8 mouse cellular contexts compared by ENCODE assay signal in the genomic region with DNA sequence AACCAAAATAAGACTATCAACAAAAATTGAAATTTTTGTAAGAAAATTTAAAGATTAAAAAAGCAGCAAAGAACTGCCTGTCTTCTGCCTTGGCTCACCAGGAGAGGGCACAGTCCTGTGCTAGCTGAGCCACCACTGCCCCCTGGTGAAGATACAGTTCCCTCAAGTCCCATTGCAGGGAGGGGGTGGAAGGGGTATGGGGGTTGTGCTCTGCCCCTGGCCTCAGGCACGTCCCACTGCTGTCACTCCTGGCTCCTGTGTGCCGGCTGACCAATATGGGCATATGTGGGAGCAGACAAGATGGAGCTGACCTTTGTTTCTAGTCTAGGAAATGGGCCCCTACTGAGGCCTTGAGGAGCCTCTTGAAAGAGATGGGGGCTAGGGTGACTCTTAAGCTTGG. TPM values are rescaled to one million over a fixed set of nuclear protein-coding genes. Genes with fewer than 3 reads are reported as not detected.
A peak's percentile ranks its signal among the peaks of the same experiment; 100 is the strongest.
DNase-seq lines count a peak whose midpoint lies in the region; ATAC-seq and TF ChIP-seq lines count a peak whose summit lies in the region.

No protein-coding gene starts in this region.

- H3K9ac ChIP-seq in MEL (ENCODE audit: control insufficient read depth, low read depth, low read length, poor library complexity, severe bottlenecking), result no peak overlapping the region
- H3K9ac ChIP-seq in hindbrain, embryonic 11.5 days (ENCODE audit: low read depth, low read length), result no peak overlapping the region
- H3K9ac ChIP-seq in midbrain, embryonic 11.5 days (ENCODE audit: low read length), result no peak overlapping the region

- intact Hi-C loops in left cerebral cortex, postnatal 4 days (cut with DNase I), result loop anchor here (5.0 kb wide), 1 partner anchor 59 kb away; the partner anchor contains the start of genes Arvcf and Tango2

- H3K4me3 ChIP-seq in MEL (ENCODE audit: control insufficient read depth in 1 of 2, insufficient read depth in 1 of 2, low read depth in 2 of 2, low read length in 2 of 2), result no peak overlapping the region
- no peak overlapping the region for H3K4me3 ChIP-seq in embryonic fibroblast, embryonic 13.5 days (ENCODE audit: insufficient read depth, low read length)
- no peak overlapping the region for H3K4me3 ChIP-seq in hindbrain, embryonic 11.5 days (ENCODE audit: low read depth, low read length)
- no peak overlapping the region for H3K4me3 ChIP-seq in midbrain, embryonic 11.5 days (ENCODE audit: low read depth, low read length)

- H3K36me3 ChIP-seq in MEL (ENCODE audit: control insufficient read depth in 1 of 2, insufficient read depth in 2 of 2, low read length in 2 of 2), result peaks cover 4 to 8% of the 10 kb centered on the region in 2 experiments
- H3K36me3 ChIP-seq in hindbrain, embryonic 11.5 days (ENCODE audit: control insufficient read depth, insufficient read depth, low read length), result peaks cover 28% of the 10 kb centered on the region
- H3K36me3 ChIP-seq in midbrain, embryonic 11.5 days (ENCODE audit: control insufficient read depth, insufficient read depth, low read length), result peaks cover 49% of the 10 kb centered on the region

- no peaks in the 10 kb centered on the region for H3K27me3 ChIP-seq in MEL (ENCODE audit: control insufficient read depth in 1 of 2, insufficient read depth in 2 of 2, low read length in 2 of 2)
- H3K27me3 ChIP-seq in hindbrain, embryonic 11.5 days (ENCODE audit: control insufficient read depth, insufficient read depth, low read length), result no peaks in the 10 kb centered on the region
- H3K27me3 ChIP-seq in midbrain, embryonic 11.5 days (ENCODE audit: control insufficient read depth, insufficient read depth, low read length), result no peaks in the 10 kb centered on the region

- H3K27ac ChIP-seq in MEL (ENCODE audit: control insufficient read depth, low read depth, low read length), result no peak overlapping the region
- peak overlapping the region; percentile 1; the same call in 1 of the 2 replicates for H3K27ac ChIP-seq in embryonic fibroblast, embryonic 13.5 days (ENCODE audit: insufficient read depth, low read length)
- H3K27ac ChIP-seq in hindbrain, embryonic 11.5 days (ENCODE audit: low read depth, low read length), result no peak overlapping the region
- no peak overlapping the region for H3K27ac ChIP-seq in midbrain, embryonic 11.5 days (ENCODE audit: low read depth, low read length)

- 8% methylated on average over 2 of the region's 2 CpGs for WGBS in hindbrain, embryonic 11.5 days
- WGBS in midbrain, embryonic 11.5 days, result 14% methylated on average over 2 of the region's 2 CpGs

- no peaks in the 10 kb centered on the region for H3K9me3 ChIP-seq in MEL (replicated peaks; ENCODE audit: insufficient read depth, low read length)
- H3K9me3 ChIP-seq in hindbrain, embryonic 11.5 days (ENCODE audit: control insufficient read depth, low read length), result no peaks in the 10 kb centered on the region
- H3K9me3 ChIP-seq in midbrain, embryonic 11.5 days (ENCODE audit: control insufficient read depth, low read length), result no peaks in the 10 kb centered on the region

- no peak for TF ChIP-seq EP300 in MEL (IDR thresholded peaks at IDR 0.05; ENCODE audit: low read depth in 1 of 2, low read length in 2 of 2)

- peak; percentile 60 for ATAC-seq in hindbrain, embryonic 11.5 days (ENCODE audit: low FRiP score)
- ATAC-seq in midbrain, embryonic 11.5 days (ENCODE audit: low FRiP score), result peak; percentile 65

- H3K4me1 ChIP-seq in MEL (ENCODE audit: control insufficient read depth in 1 of 2, insufficient read depth in 2 of 2, low read length in 2 of 2), result peaks cover 0 to 9% of the 10 kb centered on the region in 2 experiments; a peak in 2 of 4 replicates
- H3K4me1 ChIP-seq in embryonic fibroblast, embryonic 13.5 days (ENCODE audit: control insufficient read depth, insufficient read depth, low read length), result no peaks in the 10 kb centered on the region
- H3K4me1 ChIP-seq in hindbrain, embryonic 11.5 days (replicated peaks; ENCODE audit: control insufficient read depth, insufficient read depth, low read length), result peaks cover 4% of the 10 kb centered on the region
- H3K4me1 ChIP-seq in midbrain, embryonic 11.5 days (ENCODE audit: control insufficient read depth, insufficient read depth, low read length), result peaks cover 18% of the 10 kb centered on the region

- H3K79me2 ChIP-seq in MEL (ENCODE audit: control insufficient read depth, insufficient read depth, low read length, poor library complexity), result no peaks in the 10 kb centered on the region

- peak; percentile 51 to 65 for DNase-seq in left cerebral cortex, adult 18-20 months (ENCODE audit: low spot score in 2 of 2)
- DNase-seq in left cerebral cortex, adult 8-10 months (ENCODE audit: low spot score in 2 of 2), result no peak
- peak; percentile 65 for DNase-seq in MEL (ENCODE audit: low read depth, low spot score)
- peak; percentile 62 for DNase-seq in hindbrain, embryonic 11.5 days (ENCODE audit: low spot score)
- peak; percentile 74 for DNase-seq in left cerebral cortex, postnatal 4 days
- peak; percentile 88 for DNase-seq in midbrain, embryonic 11.5 days (ENCODE audit: low spot score, missing footprints)
- DNase-seq in thymus, postnatal 25 days, result peak; percentile 73

- no peak overlapping the region for H3K4me2 ChIP-seq in hindbrain, embryonic 11.5 days (replicated peaks; ENCODE audit: low read depth, low read length)
- no peak overlapping the region for H3K4me2 ChIP-seq in midbrain, embryonic 11.5 days

- peak; percentile 51 to 97 (median 83); a peak in 5 of 6 replicates for TF ChIP-seq CTCF in MEL (IDR thresholded peaks at IDR 0.05 in 2 of 3, conservative IDR thresholded peaks at IDR 0.05 in 1 of 3; ENCODE audit: control insufficient read depth in 1 of 3, insufficient read depth in 1 of 3, low read depth in 2 of 3, low read length in 3 of 3, poor library complexity in 1 of 3, severe bottlenecking in 1 of 3)
- peak; percentile 95 for TF ChIP-seq CTCF in embryonic fibroblast, embryonic 13.5 days (IDR thresholded peaks at IDR 0.05; ENCODE audit: borderline replicate concordance, insufficient read depth, low read length)

- TF ChIP-seq POLR2A in MEL (IDR thresholded peaks at IDR 0.05; ENCODE audit: control insufficient read depth in 1 of 2, insufficient read depth in 1 of 2, low read depth in 1 of 2, low read length in 2 of 2, poor library complexity in 1 of 2), result no peak
- no peak for TF ChIP-seq POLR2A in embryonic fibroblast, embryonic 13.5 days (IDR thresholded peaks at IDR 0.05; ENCODE audit: low read depth, low read length)

- peak; percentile 69 for TF ChIP-seq RAD21 in MEL (IDR thresholded peaks at IDR 0.05; ENCODE audit: low read depth, low read length)

TF ChIP-seq in MEL, 35 proteins besides CTCF, POLR2A, EP300 and RAD21 (continues in another document):
- TF ChIP-seq TCF12 (IDR thresholded peaks at IDR 0.05; ENCODE audit: low read depth, low read length) (no peak), E2F4 (IDR thresholded peaks at IDR 0.05; ENCODE audit: borderline replicate concordance, low read depth, low read length) (no peak)

RNA-seq across cellular contexts. Expression of gene Txnrd2, which starts 19.9 kb away (rescaled TPM):
- 10 to 100 TPM; 19.4 to 21.3 TPM for total RNA-seq in left cerebral cortex, adult 18-20 months (2021)
- total RNA-seq in left cerebral cortex, adult 8-10 months (2022), result 10 to 100 TPM; 16.5 to 22.7 (median 19.1) TPM
- 25.7 and 31.2 TPM in 2 replicates for total RNA-seq in MEL (2012; rRNA removed)
- 10 to 100 TPM in 1 of 2 experiments, not detected in 1; 46.8 TPM for polyA plus RNA-seq in MEL (2012; ENCODE audit: insufficient read depth in 1 of 2, insufficient read length in 2 of 2, low read depth in 1 of 2, low replicate concordance in 2 of 2, missing spikeins in 1 of 2)
- polyA plus RNA-seq in embryonic fibroblast, embryonic 13.5 days (2011; ENCODE audit: insufficient read length, low read depth, missing spikeins), result 4.6 and 7.5 TPM in 2 replicates
- 22.2 and 23.8 TPM in 2 replicates for polyA plus RNA-seq in hindbrain, embryonic 11.5 days (2014; fragmentation: Nextera tagmentation; extraction: Ambion mirVana)
- total RNA-seq in left cerebral cortex, postnatal 4 days (2021), result 10 to 100 TPM; 22.2 to 24.0 TPM
- 21.0 and 22.7 TPM in 2 replicates for polyA plus RNA-seq in midbrain, embryonic 11.5 days (2014; fragmentation: Nextera tagmentation; extraction: Ambion mirVana)

RNA-seq across cellular contexts. Expression of gene Comt, which starts 20.4 kb away (rescaled TPM):
- total RNA-seq in left cerebral cortex, adult 18-20 months (2021), result 10 to 100 TPM; 90.5 to 91.4 TPM
- 10 to 100 TPM; 92.9 to 97.2 (median 94.3) TPM for total RNA-seq in left cerebral cortex, adult 8-10 months (2022)
- total RNA-seq in MEL (2012; rRNA removed), result 48.8 and 62.5 TPM in 2 replicates
- polyA plus RNA-seq in MEL (2012; ENCODE audit: insufficient read depth in 1 of 2, insufficient read length in 2 of 2, low read depth in 1 of 2, low replicate concordance in 2 of 2, missing spikeins in 1 of 2), result 10 to 100 TPM in 1 of 2 experiments, not detected in 1; 71.8 TPM
- polyA plus RNA-seq in embryonic fibroblast, embryonic 13.5 days (2011; ENCODE audit: insufficient read length, low read depth, missing spikeins), result 89.2 and 96.0 TPM in 2 replicates
- polyA plus RNA-seq in hindbrain, embryonic 11.5 days (2014; fragmentation: Nextera tagmentation; extraction: Ambion mirVana), result 49.6 and 53.9 TPM in 2 replicates
- 10 to 100 TPM; 55.5 to 57.3 TPM for total RNA-seq in left cerebral cortex, postnatal 4 days (2021)
- 50.8 and 52.5 TPM in 2 replicates for polyA plus RNA-seq in midbrain, embryonic 11.5 days (2014; fragmentation: Nextera tagmentation; extraction: Ambion mirVana)

RNA-seq across cellular contexts. Expression of gene Arvcf, which starts 58.3 kb away (rescaled TPM):
- total RNA-seq in left cerebral cortex, adult 18-20 months (2021), result 10 to 100 TPM; 40.7 TPM
- total RNA-seq in left cerebral cortex, adult 8-10 months (2022), result 10 to 100 TPM; 34.2 to 42.1 (median 38.2) TPM
- 8.9 and 9.1 TPM in 2 replicates for total RNA-seq in MEL (2012; rRNA removed)
- polyA plus RNA-seq in MEL (2012; ENCODE audit: insufficient read depth in 1 of 2, insufficient read length in 2 of 2, low read depth in 1 of 2, low replicate concordance in 2 of 2, missing spikeins in 1 of 2), result 10 to 100 TPM in 1 of 2 experiments, not detected in 1; 14.5 TPM
- polyA plus RNA-seq in embryonic fibroblast, embryonic 13.5 days (2011; ENCODE audit: insufficient read length, low read depth, missing spikeins), result 6.7 and 8.1 TPM in 2 replicates
- polyA plus RNA-seq in hindbrain, embryonic 11.5 days (2014; fragmentation: Nextera tagmentation; extraction: Ambion mirVana), result 59.2 and 62.0 TPM in 2 replicates
- 10 to 100 TPM; 74.7 to 80.3 TPM for total RNA-seq in left cerebral cortex, postnatal 4 days (2021)
- 66.9 and 71.0 TPM in 2 replicates for polyA plus RNA-seq in midbrain, embryonic 11.5 days (2014; fragmentation: Nextera tagmentation; extraction: Ambion mirVana)

RNA-seq across cellular contexts. Expression of gene Tango2, which starts 58.4 kb away (rescaled TPM):
- total RNA-seq in left cerebral cortex, adult 18-20 months (2021), result 100 to 1,000 TPM; 137 to 148 TPM
- total RNA-seq in left cerebral cortex, adult 8-10 months (2022), result 100 to 1,000 TPM; 135 to 145 (median 142) TPM
- 38.0 and 55.9 TPM in 2 replicates for total RNA-seq in MEL (2012; rRNA removed)
- polyA plus RNA-seq in MEL (2012; ENCODE audit: insufficient read depth in 1 of 2, insufficient read length in 2 of 2, low read depth in 1 of 2, low replicate concordance in 2 of 2, missing spikeins in 1 of 2), result 10 to 100 TPM in 1 of 2 experiments, not detected in 1; 98.3 TPM
- polyA plus RNA-seq in embryonic fibroblast, embryonic 13.5 days (2011; ENCODE audit: insufficient read length, low read depth, missing spikeins), result 27.1 and 32.7 TPM in 2 replicates
- 51.3 and 54.0 TPM in 2 replicates for polyA plus RNA-seq in hindbrain, embryonic 11.5 days (2014; fragmentation: Nextera tagmentation; extraction: Ambion mirVana)
- total RNA-seq in left cerebral cortex, postnatal 4 days (2021), result 10 to 100 TPM; 75.0 to 84.7 TPM
- 38.9 and 39.2 TPM in 2 replicates for polyA plus RNA-seq in midbrain, embryonic 11.5 days (2014; fragmentation: Nextera tagmentation; extraction: Ambion mirVana)

Comparison
In these comparisons a context has a peak if more than half of its experiments do, and no peak if none do; other contexts are left out.
1. DNase-seq: peak in left cerebral cortex, adult 18-20 months (2 of 2), MEL (single experiment), hindbrain, embryonic 11.5 days (single experiment), left cerebral cortex, postnatal 4 days (single experiment), midbrain, embryonic 11.5 days (single experiment) and thymus, postnatal 25 days (single experiment); none in left cerebral cortex, adult 8-10 months (0 of 2).